Mouse (Mus musculus) lung, adult 2 months (tissue): Measurements from ENCODE around the gene Me3. TPM values are rescaled to one million over a fixed set of nuclear protein-coding genes. Genes with fewer than 3 reads are reported as not detected.

Experiments
- DNase-seq: peaks from one replicate; pipeline ENCODE4 v3.0.0; 2022
- H3K4me1 ChIP-seq: fragments of 200-500 bp; 2 replicates; pipeline ENCODE4 v1.6.1; 2011; ENCODE audit warnings: low read length; ENCODE audit not compliant: control insufficient read depth, insufficient read depth
- H3K4me3 ChIP-seq: fragments of 200-500 bp; replicated peaks from 2 replicates; pipeline ENCODE3; 2011; ENCODE audit warnings: low read depth, mild to moderate bottlenecking, control low read depth, low read length; ENCODE audit errors: extremely low read depth
- CTCF ChIP-seq: fragments of 200-500 bp; IDR thresholded peaks from 2 replicates; pipeline ENCODE4 v1.5.1; 2011; ENCODE audit warnings: mild to moderate bottlenecking, low read length, control low read depth; ENCODE audit not compliant: insufficient read depth
- POLR2A ChIP-seq: fragments of 200-500 bp; IDR thresholded peaks from 2 replicates; pipeline ENCODE4 v1.6.1; 2011; ENCODE audit warnings: low read depth, mild to moderate bottlenecking, control low read depth, low read length, borderline replicate concordance; ENCODE audit errors: extremely low read depth
- WGBS: fragments of 180-500 bp; shearing (Covaris S2); methylation state at CpG from one replicate; pipeline ENCODE4 v1.1.7; 2018; 5-methylcytosine and 5-hydroxymethylcytosine counted together
- polyA plus RNA-seq: library from polyadenylated mRNA; depleted of rRNA; stranded (reverse); fragments of >200 nt; gene quantifications from 2 replicates; pipeline ENCODE4 v1.2.3, GENCODE M21; 2012

Gene Me3
- polyA plus RNA-seq, 1 experiment: 5.4 TPM

DNA sequence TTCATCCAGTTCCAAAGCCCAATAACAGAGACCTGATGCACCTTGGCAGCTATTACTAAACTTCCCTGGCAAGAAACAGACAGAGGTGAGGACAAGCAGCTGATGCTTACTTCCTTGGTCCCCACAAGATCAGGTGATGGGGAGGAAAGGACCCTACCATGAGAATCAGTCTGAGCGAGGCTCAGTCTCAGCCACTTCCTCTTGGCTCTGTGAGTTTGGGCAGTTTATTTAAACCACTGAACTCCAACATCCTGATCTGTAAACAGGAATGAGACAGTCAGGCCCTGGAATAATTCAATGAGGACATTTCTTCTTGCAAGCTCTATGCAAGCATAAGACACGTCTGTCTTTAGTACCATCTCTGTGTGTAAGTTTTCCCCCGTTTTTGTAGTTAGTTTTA, 170.3 kb downstream of the Me3 start:
- DNase-seq: no peak
- TF ChIP-seq CTCF (no peak), POLR2A (no peak)
- Histone ChIP-seq H3K4me1 (peaks cover 16% of the 10 kb centered on the region), H3K4me3 (no peak overlapping the region)
- 36% methylated on average over 3 of the region's 3 CpGs for WGBS

- Histone ChIP-seq H3K4me1 (peaks cover 16% of the 10 kb centered on the region), H3K4me3 (no peak overlapping the region)
- TF ChIP-seq CTCF (no peak), POLR2A (no peak)
- 86% methylated on average over 4 of the region's 4 CpGs for WGBS
- DNase-seq: no peak
Measured at GRCm38 (mm10) chr7:89803966-89804365, 171.8 kb downstream of the Me3 start.

GRCm38 (mm10) chr7:89809400-89809799, 177.2 kb downstream of the Me3 start:
- DNase-seq: no peak
- Histone ChIP-seq H3K4me3 (no peak overlapping the region), H3K4me1 (no peaks in the 10 kb centered on the region; the same call in 1 of the 2 replicates)
- no peak for TF ChIP-seq CTCF
- TF ChIP-seq POLR2A: no peak
- WGBS: 17% methylated on average over 2 of the region's 2 CpGs

GRCm38 (mm10) chr7:89828436-89829065, 196.4 kb downstream of the Me3 start:
- 79% methylated on average over 4 of the region's 4 CpGs for WGBS
- Histone ChIP-seq H3K4me1 (no peaks in the 10 kb centered on the region), H3K4me3 (no peak overlapping the region)
- DNase-seq: no peak
- no peak for TF ChIP-seq CTCF
- TF ChIP-seq POLR2A: no peak

GRCm38 (mm10) chr7:89829201-89829600, 197.0 kb downstream of the Me3 start:
- TF ChIP-seq CTCF (peak; percentile 40; the same call in 1 of the 2 replicates), POLR2A (no peak)
- WGBS: 42% methylated on average over 7 of the region's 7 CpGs
- Histone ChIP-seq H3K4me3 (no peak overlapping the region), H3K4me1 (no peaks in the 10 kb centered on the region)
- no peak for DNase-seq

- 80% methylated on average over 8 of the region's 8 CpGs for WGBS
- TF ChIP-seq CTCF (no peak), POLR2A (no peak)
- Histone ChIP-seq H3K4me1 (peaks cover 3% of the 10 kb centered on the region), H3K4me3 (no peak overlapping the region)
- no peak for DNase-seq
Measured at GRCm38 (mm10) chr7:89833521-89833920, 201.3 kb downstream of the Me3 start.

DNA sequence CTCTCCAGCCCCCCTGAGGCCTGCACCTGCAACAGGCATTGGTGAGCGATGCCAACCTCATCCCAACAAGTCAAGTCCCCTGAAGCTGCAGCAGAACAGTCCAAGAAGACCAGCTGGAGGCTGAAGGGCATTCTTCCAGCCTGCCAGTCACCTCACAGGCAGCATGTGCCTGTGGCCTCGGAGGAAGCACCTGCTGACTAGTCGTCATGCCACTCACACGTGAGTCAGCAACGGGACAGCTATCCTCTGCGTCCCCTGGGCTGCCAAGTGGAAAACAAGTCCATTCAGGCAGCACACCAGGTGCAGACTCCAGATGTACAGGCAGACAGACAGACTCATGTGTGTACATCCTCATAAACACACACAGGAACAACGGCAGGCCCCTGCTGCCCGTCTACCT, 203.4 kb downstream of the Me3 start:
- no peak overlapping the region for H3K4me3 ChIP-seq
- TF ChIP-seq CTCF (no peak), POLR2A (no peak)
- 64% methylated on average over 8 of the region's 8 CpGs for whole genome bisulfite sequencing
- peaks cover 6% of the 10 kb centered on the region for H3K4me1 ChIP-seq
- DNase-seq: no peak

DNA sequence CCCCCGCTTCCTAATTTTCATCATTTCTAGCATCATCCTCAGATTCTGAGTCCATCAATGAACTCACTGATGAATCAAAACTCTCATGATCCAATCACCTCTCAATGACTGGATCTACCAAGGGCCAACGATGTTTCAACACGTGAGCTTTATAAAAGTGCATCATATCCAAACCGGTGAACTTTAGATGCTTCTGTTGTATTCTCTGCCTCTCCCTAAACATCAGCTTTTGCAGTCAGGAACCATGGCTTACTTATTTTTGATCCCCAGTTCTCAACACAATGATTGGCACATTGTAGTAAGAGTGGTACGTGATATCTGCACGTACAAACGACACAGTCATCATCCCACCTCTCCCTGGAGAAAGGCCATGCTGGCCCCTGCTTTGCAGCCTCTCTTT, 204.5 kb downstream of the Me3 start:
- WGBS: 94% methylated on average over 7 of the region's 7 CpGs
- Histone ChIP-seq H3K4me1 (peaks cover 6% of the 10 kb centered on the region), H3K4me3 (no peak overlapping the region)
- TF ChIP-seq POLR2A (no peak), CTCF (no peak)
- no peak for DNase-seq

- WGBS: 44% methylated on average over 4 of the region's 4 CpGs
- Histone ChIP-seq H3K4me1 (peaks cover 6% of the 10 kb centered on the region), H3K4me3 (no peak overlapping the region)
- no peak for DNase-seq
- TF ChIP-seq POLR2A (no peak), CTCF (no peak)
Measured at GRCm38 (mm10) chr7:89837841-89838240, 205.6 kb downstream of the Me3 start.

- peaks cover 6% of the 10 kb centered on the region for H3K4me1 ChIP-seq
- no peak for DNase-seq
- H3K4me3 ChIP-seq: no peak overlapping the region
- TF ChIP-seq CTCF (no peak), POLR2A (no peak)
- WGBS: 47% methylated on average over 8 of the region's 8 CpGs
Measured at GRCm38 (mm10) chr7:89839721-89840120, 207.5 kb downstream of the Me3 start.
